Mouse (Mus musculus) kidney, embryonic 14.5 days (tissue): Measurements from ENCODE around the gene Zmiz1. TPM values are rescaled to one million over a fixed set of nuclear protein-coding genes. Genes with fewer than 3 reads are reported as not detected.

Source experiments
- ATAC-seq: fragments of 200-750 bp; cut with Nextera tagmentation; 2 replicates; pipeline ENCODE4 v1.8.0; 2017; ENCODE audit warnings: moderate number of reproducible peaks, mild to moderate bottlenecking, moderate TSS enrichment, moderate library complexity; ENCODE audit not compliant: low FRiP score, low TSS enrichment
- H3K27ac ChIP-seq: fragments of 300-500 bp; sonication (generic); 2 replicates; pipeline ENCODE4 v1.5.1; 2014; ENCODE audit warnings: low read depth, mild to moderate bottlenecking, low read length, moderate library complexity, mixed read lengths
- H3K27me3 ChIP-seq: fragments of 300-500 bp; sonication (generic); 2 replicates; pipeline ENCODE4 v1.6.1; 2014; ENCODE audit warnings: mild to moderate bottlenecking, low read length; ENCODE audit not compliant: control insufficient read depth, insufficient read depth
- H3K36me3 ChIP-seq: fragments of 300-500 bp; sonication (generic); 2 replicates; pipeline ENCODE4 v1.6.1; 2014; ENCODE audit warnings: low read length, mixed read lengths; ENCODE audit not compliant: control insufficient read depth, insufficient read depth
- H3K4me1 ChIP-seq: fragments of 300-500 bp; sonication (generic); 2 replicates; pipeline ENCODE4 v1.6.1; 2014; ENCODE audit warnings: low read length, mixed read lengths; ENCODE audit not compliant: control insufficient read depth, insufficient read depth
- H3K4me2 ChIP-seq: fragments of 300-500 bp; sonication (generic); replicated peaks from 2 replicates; pipeline ENCODE4 v1.6.1; 2014; ENCODE audit warnings: low read depth, mild to moderate bottlenecking, low read length
- H3K4me3 ChIP-seq: fragments of 300-500 bp; sonication (generic); 2 replicates; pipeline ENCODE4 v1.5.1; 2014; ENCODE audit warnings: mild to moderate bottlenecking, low read length
- H3K9ac ChIP-seq: fragments of 300-500 bp; sonication (generic); 2 replicates; pipeline ENCODE4 v1.6.1; 2014; ENCODE audit warnings: low read depth, mild to moderate bottlenecking, low read length, moderate library complexity
- H3K9me3 ChIP-seq: fragments of 300-500 bp; sonication (generic); 2 replicates; pipeline ENCODE4 v1.6.1; 2016; ENCODE audit warnings: low read length; ENCODE audit not compliant: control insufficient read depth
- WGBS: fragments of 180-500 bp; shearing (Covaris S2); extraction: QIAGEN DNeasy Blood & Tissue Kit; methylation state at CpG from one replicate; pipeline ENCODE4 v1.1.7; 2014; 5-methylcytosine and 5-hydroxymethylcytosine counted together
- polyA plus RNA-seq: library from polyadenylated mRNA; unstranded; fragments of >200 nt; fragmentation: Nextera tagmentation; extraction: Ambion mirVana; gene quantifications from 2 replicates; pipeline ENCODE4 v1.2.1, GENCODE M21; 2014

Gene Zmiz1
- polyA plus RNA-seq = 43.3 and 57.3 TPM in 2 replicates

- ATAC-seq = peak; percentile 36
- H3K27me3 ChIP-seq = no peaks in the 10 kb centered on the region
- WGBS = under 1% methylated on average over 42 of the region's 42 CpGs
- peaks cover 55% of the 10 kb centered on the region for H3K4me1 ChIP-seq
- peak within 1 kb of the TSS; percentile 99 for H3K4me3 ChIP-seq
- no peaks in the 10 kb centered on the region for H3K36me3 ChIP-seq
- H3K9me3 ChIP-seq = no peaks in the 10 kb centered on the region
- peak within 1 kb of the TSS; percentile 100 for H3K27ac ChIP-seq
- peak within 1 kb of the TSS; percentile 98 for H3K9ac ChIP-seq
- peak within 1 kb of the TSS; percentile 64 for H3K4me2 ChIP-seq
Observed at GRCm38 (mm10) chr14:25459016-25459393, at the start of gene Zmiz1. Zmiz1 (plus strand) TSS chr14:25459185.

- 77% methylated on average over 9 of the region's 9 CpGs for WGBS
- Histone ChIP-seq H3K4me2 (no peak overlapping the region), H3K4me3 (no peak overlapping the region), H3K27me3 (no peaks in the 10 kb centered on the region), H3K27ac (no peak overlapping the region), H3K36me3 (no peaks in the 10 kb centered on the region), H3K9ac (no peak overlapping the region), H3K4me1 (peaks cover 14% of the 10 kb centered on the region; the same call in 1 of the 2 replicates), H3K9me3 (no peaks in the 10 kb centered on the region)
- ATAC-seq = no peak
Observed at GRCm38 (mm10) chr14:25411848-25412527, 47.0 kb upstream of the Zmiz1 start.

- no peak for ATAC-seq
- H3K9me3 ChIP-seq = no peaks in the 10 kb centered on the region
- 94% methylated on average over 10 of the region's 10 CpGs for WGBS
- no peak overlapping the region for H3K4me2 ChIP-seq
- no peak overlapping the region for H3K9ac ChIP-seq
- peaks cover 9% of the 10 kb centered on the region; the same call in 1 of the 2 replicates for H3K4me1 ChIP-seq
- no peak overlapping the region for H3K4me3 ChIP-seq
- no peaks in the 10 kb centered on the region for H3K27me3 ChIP-seq
- H3K27ac ChIP-seq = no peak overlapping the region
- H3K36me3 ChIP-seq = no peaks in the 10 kb centered on the region
Observed at GRCm38 (mm10) chr14:25412811-25413210, 46.2 kb upstream of the Zmiz1 start.

- Histone ChIP-seq H3K27me3 (no peaks in the 10 kb centered on the region), H3K4me1 (peaks cover 9% of the 10 kb centered on the region; the same call in 1 of the 2 replicates), H3K27ac (no peak overlapping the region), H3K4me3 (no peak overlapping the region), H3K9ac (no peak overlapping the region), H3K4me2 (no peak overlapping the region), H3K36me3 (no peaks in the 10 kb centered on the region), H3K9me3 (no peaks in the 10 kb centered on the region)
- 75% methylated on average over 3 of the region's 3 CpGs for WGBS
- ATAC-seq = no peak
Observed at GRCm38 (mm10) chr14:25413510-25413909, 45.5 kb upstream of the Zmiz1 start.

GRCm38 (mm10) chr14:25414115-25414514, 44.9 kb upstream of the Zmiz1 start:
- Histone ChIP-seq H3K4me2 (no peak overlapping the region), H3K9ac (no peak overlapping the region), H3K27me3 (no peaks in the 10 kb centered on the region), H3K4me1 (peaks cover 9% of the 10 kb centered on the region; the same call in 1 of the 2 replicates), H3K36me3 (no peaks in the 10 kb centered on the region), H3K9me3 (no peaks in the 10 kb centered on the region), H3K27ac (no peak overlapping the region), H3K4me3 (no peak overlapping the region)
- WGBS = 77% methylated on average over 4 of the region's 4 CpGs
- ATAC-seq = no peak

GRCm38 (mm10) chr14:25420001-25420690, 38.8 kb upstream of the Zmiz1 start:
- no peaks in the 10 kb centered on the region for H3K9me3 ChIP-seq
- H3K4me2 ChIP-seq = no peak overlapping the region
- peaks cover 11% of the 10 kb centered on the region; the same call in 1 of the 2 replicates for H3K4me1 ChIP-seq
- no peaks in the 10 kb centered on the region for H3K27me3 ChIP-seq
- H3K4me3 ChIP-seq = no peak overlapping the region
- no peak overlapping the region for H3K9ac ChIP-seq
- no peak overlapping the region for H3K27ac ChIP-seq
- H3K36me3 ChIP-seq = no peaks in the 10 kb centered on the region
- no peak for ATAC-seq
- 77% methylated on average over 7 of the region's 7 CpGs for WGBS

- Histone ChIP-seq H3K4me3 (no peak overlapping the region), H3K4me2 (no peak overlapping the region), H3K36me3 (no peaks in the 10 kb centered on the region), H3K27ac (0 out of 2 replicates have a peak overlapping the region, but pooled peaks have one; percentile 2), H3K4me1 (peaks cover 11% of the 10 kb centered on the region; the same call in 1 of the 2 replicates), H3K9me3 (no peaks in the 10 kb centered on the region), H3K9ac (0 out of 2 replicates have a peak overlapping the region, but pooled peaks have one; percentile 12), H3K27me3 (no peaks in the 10 kb centered on the region)
- 94% methylated on average over 1 of the region's 1 CpGs for WGBS
- ATAC-seq = peak; percentile 18; the same call in 1 of the 2 replicates
Observed at GRCm38 (mm10) chr14:25420987-25421386, 38.0 kb upstream of the Zmiz1 start.

- no peaks in the 10 kb centered on the region for H3K36me3 ChIP-seq
- peaks cover 11% of the 10 kb centered on the region; the same call in 1 of the 2 replicates for H3K4me1 ChIP-seq
- H3K4me2 ChIP-seq = no peak overlapping the region
- 0 out of 2 replicates have a peak overlapping the region, but pooled peaks have one; percentile 12 for H3K9ac ChIP-seq
- H3K4me3 ChIP-seq = no peak overlapping the region
- H3K27me3 ChIP-seq = no peaks in the 10 kb centered on the region
- peak; percentile 51; the same call in 1 of the 2 replicates for ATAC-seq
- H3K9me3 ChIP-seq = no peaks in the 10 kb centered on the region
- WGBS = 42% methylated on average over 13 of the region's 13 CpGs
- no peak overlapping the region for H3K27ac ChIP-seq
Observed at GRCm38 (mm10) chr14:25421596-25422001, 37.4 kb upstream of the Zmiz1 start.

GRCm38 (mm10) chr14:25422946-25423345, 36.0 kb upstream of the Zmiz1 start:
- Histone ChIP-seq H3K9me3 (no peaks in the 10 kb centered on the region), H3K9ac (no peak overlapping the region), H3K36me3 (no peaks in the 10 kb centered on the region), H3K27me3 (no peaks in the 10 kb centered on the region), H3K4me1 (peaks cover 11% of the 10 kb centered on the region; the same call in 1 of the 2 replicates), H3K27ac (no peak overlapping the region), H3K4me2 (no peak overlapping the region), H3K4me3 (no peak overlapping the region)
- 69% methylated on average over 1 of the region's 1 CpGs for WGBS
- no peak for ATAC-seq
